Mouse (Mus musculus) lung, embryonic 15.5 days (tissue): ENCODE results near the gene Las1l. TPM values are rescaled to one million over a fixed set of nuclear protein-coding genes. Genes with fewer than 3 reads are reported as not detected.
"Not testable (repeated sequence)": the region's sequence is repeated elsewhere in the genome, so short reads cannot be mapped to it uniquely, and the experiment has no call there.

Experiments
- ATAC-seq: fragments of 200-750 bp; cut with Nextera tagmentation; 2 replicates; pipeline ENCODE4 v1.8.0; 2017; ENCODE audit warnings: moderate number of reproducible peaks, borderline replicate concordance; ENCODE audit not compliant: low FRiP score, low TSS enrichment; ENCODE audit errors: extremely low read depth
- H3K27ac ChIP-seq: fragments of 300-500 bp; sonication (generic); 2 replicates; pipeline ENCODE4 v1.5.1; 2015; ENCODE audit warnings: moderate library complexity, mild to moderate bottlenecking, inconsistent platforms
- H3K27me3 ChIP-seq: fragments of 300-500 bp; sonication (generic); 2 replicates; pipeline ENCODE4 v1.6.1; 2015; ENCODE audit warnings: inconsistent platforms
- H3K36me3 ChIP-seq: fragments of 300-500 bp; sonication (generic); 2 replicates; pipeline ENCODE4 v1.6.1; 2015; ENCODE audit warnings: inconsistent platforms
- H3K4me1 ChIP-seq: fragments of 300-500 bp; sonication (generic); 2 replicates; pipeline ENCODE4 v1.6.1; 2015; ENCODE audit warnings: inconsistent platforms
- H3K4me2 ChIP-seq: fragments of 300-500 bp; sonication (generic); 2 replicates; pipeline ENCODE4 v1.6.1; 2015; ENCODE audit warnings: inconsistent platforms, mild to moderate bottlenecking, moderate library complexity
- H3K4me3 ChIP-seq: fragments of 300-500 bp; sonication (generic); 2 replicates; pipeline ENCODE4 v1.5.1; 2015; ENCODE audit warnings: mild to moderate bottlenecking, inconsistent platforms
- H3K9ac ChIP-seq: fragments of 300-500 bp; sonication (generic); 2 replicates; pipeline ENCODE4 v1.6.1; 2015; ENCODE audit warnings: inconsistent platforms
- H3K9me3 ChIP-seq: fragments of 300-500 bp; sonication (generic); 2 replicates; pipeline ENCODE4 v1.6.1; 2016; ENCODE audit warnings: inconsistent platforms
- WGBS: fragments of 180-500 bp; shearing (Covaris S2); methylation state at CpG from one replicate; pipeline ENCODE4 v1.1.7; 2015; 5-methylcytosine and 5-hydroxymethylcytosine counted together
- polyA plus RNA-seq: library from polyadenylated mRNA; unstranded; fragments of >200 nt; fragmentation: Nextera tagmentation; extraction: Ambion mirVana; gene quantifications from 2 replicates; pipeline ENCODE4 v1.2.1, GENCODE M21; 2015

The Las1l gene
- 50.9 and 54.6 TPM in 2 replicates for polyA plus RNA-seq

- Histone ChIP-seq H3K27me3 (no peaks in the 10 kb centered on the region), H3K27ac (peak within 1 kb of the TSS; percentile 23; the same call in 1 of the 2 replicates), H3K9ac (peak within 1 kb of the TSS; percentile 47), H3K9me3 (no peaks in the 10 kb centered on the region), H3K4me3 (peak within 1 kb of the TSS; percentile 59), H3K36me3 (no peaks in the 10 kb centered on the region), H3K4me2 (peak within 1 kb of the TSS; percentile 60), H3K4me1 (peaks cover 5% of the 10 kb centered on the region; the same call in 1 of the 2 replicates)
- WGBS = 16% methylated on average over 42 of the region's 42 CpGs
- peak; percentile 100 for ATAC-seq
Observed at GRCm38 (mm10) chrX:95956497-95957293, at the start of gene Las1l. Las1l (minus strand) TSS chrX:95956962.

DNA sequence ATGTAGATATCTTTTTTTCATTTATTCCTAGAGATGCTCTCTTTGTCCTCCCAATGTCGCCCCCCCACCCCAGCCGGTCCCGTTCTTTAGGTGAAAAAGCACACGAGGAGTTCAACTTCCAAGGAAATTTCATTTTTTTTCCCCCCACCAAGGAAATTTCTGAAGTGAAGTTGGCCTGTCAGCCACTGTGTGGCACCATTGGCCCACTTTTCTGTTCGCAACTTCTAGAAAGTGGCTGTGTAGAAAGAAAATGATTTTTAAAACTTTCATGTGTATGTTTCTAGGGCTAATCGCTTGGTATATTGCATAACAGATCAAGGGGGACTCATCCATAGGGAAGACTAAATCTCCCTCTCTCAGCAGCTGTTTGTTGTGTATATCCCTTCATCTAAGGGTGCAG, 49.6 kb upstream of the Las1l start:
- H3K27me3 ChIP-seq = no peaks in the 10 kb centered on the region
- no peak overlapping the region for H3K4me2 ChIP-seq
- ATAC-seq = no peak
- no peaks in the 10 kb centered on the region for H3K36me3 ChIP-seq
- H3K4me1 ChIP-seq = no peaks in the 10 kb centered on the region
- no peaks in the 10 kb centered on the region for H3K9me3 ChIP-seq
- no peak overlapping the region for H3K4me3 ChIP-seq
- no peak overlapping the region for H3K9ac ChIP-seq
- WGBS = 53% methylated on average over 6 of the region's 6 CpGs
- no peak overlapping the region for H3K27ac ChIP-seq

GRCm38 (mm10) chrX:95999601-96000000, 42.8 kb upstream of the Las1l start:
- Histone ChIP-seq H3K4me3 (no peak overlapping the region), H3K27me3 (no peaks in the 10 kb centered on the region), H3K4me1 (no peaks in the 10 kb centered on the region), H3K4me2 (no peak overlapping the region), H3K9me3 (no peaks in the 10 kb centered on the region), H3K36me3 (no peaks in the 10 kb centered on the region), H3K27ac (no peak overlapping the region), H3K9ac (no peak overlapping the region)
- no peak for ATAC-seq
- WGBS = 75% methylated on average over 6 of the region's 6 CpGs

- no peak for ATAC-seq
- Histone ChIP-seq H3K4me1 (no peaks in the 10 kb centered on the region), H3K27me3 (no peaks in the 10 kb centered on the region), H3K36me3 (no peaks in the 10 kb centered on the region), H3K4me2 (no peak overlapping the region), H3K27ac (no peak overlapping the region), H3K9me3 (no peaks in the 10 kb centered on the region), H3K4me3 (no peak overlapping the region), H3K9ac (no peak overlapping the region)
- WGBS = 52% methylated on average over 3 of the region's 3 CpGs
Observed at GRCm38 (mm10) chrX:95993206-95993605, 36.4 kb upstream of the Las1l start.

DNA sequence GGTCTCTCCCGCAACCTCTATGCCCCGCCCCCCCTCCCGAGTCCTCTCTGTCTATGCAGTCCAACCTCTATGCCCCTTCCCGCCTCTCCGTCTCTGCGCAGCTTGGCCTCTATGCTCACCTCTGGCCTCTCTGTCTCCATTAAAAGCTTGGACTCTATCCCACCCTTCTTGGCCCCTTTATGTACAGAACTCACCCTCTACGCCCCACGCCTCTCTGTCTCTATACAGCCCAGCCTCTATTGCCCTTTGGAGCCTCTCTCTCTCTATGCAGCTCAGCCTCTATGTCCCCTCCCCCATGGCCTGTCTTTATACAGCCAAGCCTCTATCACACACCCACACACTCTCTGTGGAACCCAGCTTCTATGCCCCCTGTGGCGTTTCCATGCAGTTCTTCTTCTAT, 13.2 kb upstream of the Las1l start:
- no peak overlapping the region for H3K4me2 ChIP-seq
- no peak overlapping the region for H3K27ac ChIP-seq
- no peak overlapping the region for H3K9ac ChIP-seq
- H3K9me3 ChIP-seq = no peaks in the 10 kb centered on the region
- no peaks in the 10 kb centered on the region for H3K27me3 ChIP-seq
- H3K4me1 ChIP-seq = no peaks in the 10 kb centered on the region
- no peaks in the 10 kb centered on the region for H3K36me3 ChIP-seq
- no peak for ATAC-seq
- 88% methylated on average over 9 of the region's 9 CpGs for WGBS
- no peak overlapping the region for H3K4me3 ChIP-seq

DNA sequence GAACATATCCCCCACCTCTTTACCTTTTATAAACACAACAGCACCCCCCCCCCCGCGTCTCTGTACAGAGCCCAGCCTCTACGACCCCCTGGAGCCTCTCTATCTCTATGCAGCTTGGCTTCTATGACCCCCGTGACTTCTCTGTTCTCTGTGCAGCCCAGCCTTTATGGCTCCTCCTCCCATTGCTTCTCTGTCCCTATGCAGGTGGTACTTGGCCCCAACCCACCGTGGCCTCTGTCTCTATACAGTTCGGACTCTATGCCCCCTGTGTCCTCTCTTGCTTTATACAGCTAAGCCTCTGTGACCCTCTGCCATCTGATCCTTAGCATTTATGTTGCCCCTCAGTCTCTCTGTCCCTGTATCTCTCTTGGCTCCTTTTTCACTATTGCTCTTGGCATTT, 12.4 kb upstream of the Las1l start:
- Histone ChIP-seq H3K36me3 (no peaks in the 10 kb centered on the region), H3K9ac (no peak overlapping the region), H3K4me3 (no peak overlapping the region), H3K27me3 (no peaks in the 10 kb centered on the region), H3K4me1 (no peaks in the 10 kb centered on the region), H3K4me2 (peak overlapping the region; percentile 70; the same call in 1 of the 2 replicates), H3K27ac (no peak overlapping the region), H3K9me3 (no peaks in the 10 kb centered on the region)
- 44% methylated on average over 6 of the region's 6 CpGs for WGBS
- ATAC-seq = 0 out of 2 replicates have a peak, but pooled peaks have one; percentile 4

DNA sequence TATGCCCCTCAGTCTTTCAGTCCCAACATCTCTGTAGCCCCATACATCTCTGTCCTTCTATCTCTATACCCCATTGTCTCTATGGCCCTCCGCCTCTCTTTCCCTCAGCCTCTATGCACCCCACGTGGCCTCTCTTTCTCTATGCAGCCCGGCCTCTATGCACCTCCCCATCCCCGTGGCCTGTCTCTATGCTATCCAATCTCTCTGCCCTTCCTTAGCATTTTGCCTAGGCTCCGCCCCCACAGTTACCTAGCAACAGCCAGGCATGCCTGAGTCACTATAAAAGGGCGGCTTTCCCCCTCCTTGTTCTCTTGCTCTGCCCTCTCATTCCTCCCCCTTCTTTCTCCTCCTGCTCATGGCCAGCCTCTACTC, 11.8 kb upstream of the Las1l start:
- ATAC-seq = peak; percentile 93
- peak overlapping the region; percentile 63 for H3K27ac ChIP-seq
- WGBS = 27% methylated on average over 6 of the region's 6 CpGs
- H3K4me2 ChIP-seq = peak overlapping the region; percentile 70
- H3K4me3 ChIP-seq = peak overlapping the region; percentile 41
- peak overlapping the region; percentile 37 for H3K9ac ChIP-seq
- no peaks in the 10 kb centered on the region for H3K9me3 ChIP-seq
- no peaks in the 10 kb centered on the region for H3K4me1 ChIP-seq
- no peaks in the 10 kb centered on the region for H3K27me3 ChIP-seq
- H3K36me3 ChIP-seq = no peaks in the 10 kb centered on the region

DNA sequence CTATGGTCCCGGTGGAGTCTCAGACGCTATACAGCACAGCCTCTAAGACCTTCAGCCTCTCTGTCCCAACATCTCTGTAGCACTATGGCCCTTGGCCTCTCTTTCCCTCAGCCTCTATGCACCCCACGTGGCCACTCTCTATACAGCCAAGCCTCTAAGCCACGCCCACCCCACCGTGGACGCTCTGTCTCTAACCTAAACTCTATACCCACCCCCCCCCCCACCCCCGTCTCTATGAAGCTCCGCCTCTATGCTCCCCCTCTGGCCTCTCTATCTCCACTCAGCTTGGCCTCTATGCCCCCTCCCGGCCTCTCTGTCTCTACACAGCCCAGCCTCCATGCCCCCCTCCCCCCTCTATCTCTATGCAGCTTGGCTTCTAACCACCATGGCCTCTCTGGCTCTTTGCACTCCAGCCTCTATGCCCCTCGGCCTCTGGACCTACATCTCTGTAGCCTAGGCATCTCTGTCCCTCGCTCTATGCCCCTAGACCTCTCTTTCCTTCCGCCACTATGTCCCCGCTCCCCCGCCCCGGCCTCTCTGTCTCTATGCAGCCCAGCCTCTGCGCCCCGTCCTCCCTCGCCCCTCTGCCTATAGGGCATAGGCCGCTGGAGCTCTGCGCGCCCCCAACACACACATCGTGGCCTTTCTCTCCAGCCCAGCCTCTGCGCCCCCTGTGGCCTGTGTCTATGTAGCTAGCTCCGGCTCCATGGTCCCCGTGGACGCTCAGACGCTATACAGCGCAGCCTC, 11.3 kb upstream of the Las1l start:
- no peaks in the 10 kb centered on the region for H3K9me3 ChIP-seq
- peak overlapping the region; percentile 41 for H3K4me3 ChIP-seq
- peak; percentile 85 for ATAC-seq
- peak overlapping the region; percentile 70 for H3K4me2 ChIP-seq
- H3K4me1 ChIP-seq = no peaks in the 10 kb centered on the region
- H3K36me3 ChIP-seq = no peaks in the 10 kb centered on the region
- 13% methylated on average over 28 of the region's 28 CpGs for WGBS
- H3K27ac ChIP-seq = peak overlapping the region; percentile 63
- H3K9ac ChIP-seq = peak overlapping the region; percentile 37
- no peaks in the 10 kb centered on the region for H3K27me3 ChIP-seq

DNA sequence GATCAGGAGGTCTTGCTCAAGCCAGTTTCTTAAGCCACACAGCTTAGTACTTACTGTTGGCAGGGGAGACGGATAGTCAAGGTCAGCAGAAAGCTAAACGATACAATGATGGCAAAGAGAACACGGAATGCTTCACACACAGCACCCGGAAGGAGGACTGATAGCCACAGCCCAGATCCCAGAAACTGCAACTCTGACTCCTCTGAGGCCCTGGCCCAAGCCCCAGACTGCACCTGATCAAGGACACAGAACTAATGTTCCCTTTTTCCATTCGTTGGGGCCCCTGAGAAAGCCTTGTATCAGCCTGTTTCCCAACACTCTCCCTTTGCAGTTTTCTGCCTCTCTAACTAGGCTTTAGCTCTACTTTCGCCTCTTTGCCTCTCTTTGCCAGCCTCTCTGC, 8.3 kb upstream of the Las1l start:
- no peak for ATAC-seq
- no peaks in the 10 kb centered on the region for H3K9me3 ChIP-seq
- H3K4me2 ChIP-seq = no peak overlapping the region
- H3K27me3 ChIP-seq = no peaks in the 10 kb centered on the region
- H3K27ac ChIP-seq = no peak overlapping the region
- no peak overlapping the region for H3K9ac ChIP-seq
- WGBS = 57% methylated on average over 6 of the region's 6 CpGs
- H3K36me3 ChIP-seq = no peaks in the 10 kb centered on the region
- H3K4me3 ChIP-seq = no peak overlapping the region
- H3K4me1 ChIP-seq = no peaks in the 10 kb centered on the region

DNA sequence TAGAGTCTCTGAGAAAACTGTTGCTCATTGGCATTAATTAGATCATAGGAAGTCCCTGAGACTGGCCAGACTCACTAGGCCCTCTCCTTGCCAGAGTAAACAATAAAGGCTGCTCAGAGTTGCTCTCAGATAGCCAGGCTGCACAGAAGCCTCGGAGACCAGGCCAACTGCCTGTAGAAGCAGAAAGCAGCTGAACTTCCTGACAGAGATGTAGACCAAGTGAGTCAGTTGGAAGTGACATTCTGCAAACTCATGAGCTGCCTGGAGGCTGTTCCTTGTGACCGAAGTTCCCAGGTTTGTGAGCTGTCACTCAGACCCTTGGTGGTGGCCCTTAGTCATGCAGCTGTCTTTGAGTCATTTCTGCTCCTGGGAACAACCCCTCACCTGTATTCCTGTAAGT, 6.6 kb upstream of the Las1l start:
- ATAC-seq = no peak
- no peaks in the 10 kb centered on the region for H3K36me3 ChIP-seq
- H3K4me2 ChIP-seq = no peak overlapping the region
- no peak overlapping the region for H3K27ac ChIP-seq
- 73% methylated on average over 2 of the region's 2 CpGs for WGBS
- H3K4me3 ChIP-seq = no peak overlapping the region
- no peak overlapping the region for H3K9ac ChIP-seq
- H3K4me1 ChIP-seq = no peaks in the 10 kb centered on the region
- no peaks in the 10 kb centered on the region for H3K27me3 ChIP-seq
- no peaks in the 10 kb centered on the region for H3K9me3 ChIP-seq

GRCm38 (mm10) chrX:95957461-95957860, 699 bp upstream of the Las1l start:
- not testable (repeated sequence) for H3K4me1 ChIP-seq, H3K36me3 ChIP-seq, H3K9ac ChIP-seq, H3K27me3 ChIP-seq, H3K27ac ChIP-seq, H3K9me3 ChIP-seq
- Histone ChIP-seq H3K4me2 (peak overlapping the region; percentile 57), H3K4me3 (peak overlapping the region; percentile 59)
- peak; percentile 16; the same call in 1 of the 2 replicates for ATAC-seq
- WGBS = 33% methylated on average over 11 of the region's 11 CpGs

GRCm38 (mm10) chrX:95950776-95951175, 6.0 kb downstream of the Las1l start:
- peaks cover 2% of the 10 kb centered on the region; the same call in 1 of the 2 replicates for H3K36me3 ChIP-seq
- 33% methylated on average over 3 of the region's 3 CpGs for WGBS
- peaks cover 4% of the 10 kb centered on the region; the same call in 1 of the 2 replicates for H3K4me1 ChIP-seq

More at GRCm38 (mm10) chrX:95950776-95951175, 6.0 kb downstream of the Las1l start:
- no peaks in the 10 kb centered on the region for H3K9me3 ChIP-seq
- H3K27ac ChIP-seq = no peak overlapping the region
- H3K9ac ChIP-seq = no peak overlapping the region
- H3K27me3 ChIP-seq = no peaks in the 10 kb centered on the region
- no peak overlapping the region for H3K4me2 ChIP-seq
- no peak for ATAC-seq
- no peak overlapping the region for H3K4me3 ChIP-seq
